Mouse (Mus musculus) cortical plate, adult 2 months (tissue): ENCODE results near the gene Ackr2.

Experiments
- CTCF ChIP-seq: fragments of 200-500 bp; IDR thresholded peaks from 2 replicates; pipeline ENCODE4 v1.5.1; 2011; ENCODE audit warnings: mild to moderate bottlenecking, control low read depth, low read length; ENCODE audit not compliant: insufficient read depth; ENCODE audit errors: extremely low read depth
- POLR2A ChIP-seq: fragments of 200-500 bp; IDR thresholded peaks from 2 replicates; pipeline ENCODE4 v1.6.1; 2011; ENCODE audit warnings: mild to moderate bottlenecking, low read length, control low read depth; ENCODE audit not compliant: insufficient read depth; ENCODE audit errors: extremely low read depth

GRCm38 (mm10) chr9:121914226-121914757 lies 16.1 kb downstream of the Ackr2 start:
- TF ChIP-seq POLR2A (no peak), CTCF (no peak)
